Mouse (Mus musculus): ENCODE measurements around the gene Blmh.
"Not testable (repeated sequence)": the region's sequence is repeated elsewhere in the genome, so short reads cannot be mapped to it uniquely, and the experiment has no call there.

Gene Blmh

GRCm38 (mm10) chr11:76916539-76917229 is 7.9 kb upstream of the Blmh start:
- DNase-seq (ENCODE audit: low read depth, low spot score) = peak; percentile 35

DNA sequence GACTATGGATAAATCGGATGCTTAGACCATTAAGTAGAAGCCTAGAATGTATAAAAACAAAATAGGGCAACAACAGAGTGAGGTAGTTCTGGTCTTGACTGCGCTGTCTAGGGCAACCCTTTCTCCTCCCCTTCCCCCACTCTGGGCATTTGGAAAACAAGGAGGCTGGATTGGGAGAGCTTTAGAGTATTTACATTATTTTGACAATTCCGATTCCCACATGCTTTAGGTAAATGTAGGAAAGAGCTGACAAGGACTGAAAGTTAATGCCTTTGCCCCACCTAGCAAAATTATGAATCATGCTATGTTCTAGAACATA is 7.4 kb upstream of the Blmh start:
- no peak for DNase-seq (ENCODE audit: low read depth, low spot score)

DNA sequence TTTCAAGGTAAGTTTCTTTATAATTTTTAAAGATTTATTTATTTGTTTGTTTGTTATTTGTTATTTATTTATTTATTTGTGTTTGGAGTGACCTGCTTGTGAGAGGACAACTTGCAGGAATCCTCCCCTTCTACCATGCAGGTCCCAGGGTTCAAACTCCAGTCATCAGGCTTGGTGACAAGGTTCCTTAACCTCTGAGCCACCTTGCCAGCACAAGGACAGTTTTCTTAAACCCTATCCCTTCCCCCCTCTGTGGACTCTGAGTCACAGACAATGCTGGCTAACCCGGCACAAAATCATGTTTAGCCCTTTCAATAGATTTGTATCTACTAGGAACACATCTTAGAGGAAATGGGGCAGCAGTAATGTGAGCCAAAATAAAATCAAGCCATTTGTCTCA is 4.0 kb upstream of the Blmh start:
- no peak for DNase-seq (ENCODE audit: low read depth, low spot score)

- not testable (repeated sequence) for DNase-seq (ENCODE audit: low read depth, low spot score)
Observed at GRCm38 (mm10) chr11:76928586-76928985, 4.0 kb downstream of the Blmh start.

DNA sequence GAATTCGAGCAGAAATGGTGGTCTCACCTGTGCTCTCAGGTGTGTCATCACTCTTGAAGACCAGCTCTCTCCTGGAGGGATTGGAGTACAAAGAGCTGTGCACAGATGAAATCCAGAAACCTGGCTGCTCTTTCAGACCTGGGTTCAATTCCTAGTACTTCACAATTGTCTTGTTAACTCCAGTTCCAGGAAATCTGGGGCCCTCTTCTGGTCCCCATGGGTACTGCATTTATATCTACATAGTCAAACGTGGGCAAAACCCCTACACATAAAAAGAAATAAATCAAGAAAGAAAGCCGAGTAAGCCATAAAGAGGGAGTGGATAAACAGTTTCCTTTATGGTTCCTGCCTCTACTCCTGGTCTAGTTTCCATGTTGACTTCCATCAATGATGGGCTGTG is 8.6 kb downstream of the Blmh start:
- DNase-seq (ENCODE audit: low read depth, low spot score) = peak; percentile 66

GRCm38 (mm10) chr11:76936578-76936977 is 12.0 kb downstream of the Blmh start:
- no peak for DNase-seq (ENCODE audit: low read depth, low spot score)

DNA sequence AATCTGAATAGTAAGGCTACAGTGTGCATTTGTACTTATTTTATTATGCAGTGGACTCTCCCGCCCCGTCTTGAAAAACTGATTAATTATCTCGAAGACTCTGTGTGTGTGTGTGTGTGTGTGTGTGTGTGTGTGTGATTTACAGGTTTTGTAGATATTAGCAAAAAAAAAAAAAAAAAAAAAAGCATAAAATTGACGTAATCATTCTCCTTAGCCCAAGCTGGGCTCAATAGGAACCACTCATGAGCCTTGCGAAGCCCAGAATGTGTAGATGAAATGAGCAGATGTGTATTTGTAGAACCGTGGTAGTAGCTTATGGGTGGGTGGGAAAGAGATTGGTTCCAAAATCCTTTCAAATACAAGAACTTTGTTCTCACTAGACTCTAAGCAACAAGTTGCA is 20.2 kb downstream of the Blmh start:
- DNase-seq (ENCODE audit: low read depth, low spot score) = no peak

GRCm38 (mm10) chr11:76945386-76946202 is 21.0 kb downstream of the Blmh start:
- peak; percentile 94 for DNase-seq (ENCODE audit: low read depth, low spot score)

GRCm38 (mm10) chr11:76946203-76946585 is 21.6 kb downstream of the Blmh start:
- DNase-seq (ENCODE audit: low read depth, low spot score) = no peak

GRCm38 (mm10) chr11:76953536-76953935 is 28.9 kb downstream of the Blmh start:
- DNase-seq (ENCODE audit: low read depth, low spot score) = no peak

DNA sequence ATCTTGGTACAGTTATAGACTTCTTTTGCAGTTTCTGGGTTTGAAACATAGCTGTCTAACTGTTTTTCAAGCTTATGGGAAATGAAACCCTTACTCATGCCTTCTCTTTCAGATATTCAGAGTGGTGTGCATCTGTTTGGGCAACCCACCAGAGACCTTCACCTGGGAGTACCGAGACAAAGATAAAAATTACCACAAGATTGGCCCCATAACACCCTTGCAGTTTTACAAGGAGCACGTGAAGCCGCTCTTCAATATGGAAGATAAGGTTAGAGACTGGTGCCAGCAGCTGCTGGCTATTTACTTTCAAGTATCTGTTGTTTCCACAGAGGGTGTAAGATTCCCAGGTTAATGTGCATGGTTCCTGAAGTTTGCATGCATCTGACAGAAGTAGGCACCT is 41.1 kb downstream of the Blmh start:
- DNase-seq (ENCODE audit: low read depth, low spot score) = no peak

GRCm38 (mm10) chr11:76970328-76970727 is 45.7 kb downstream of the Blmh start:
- no peak for DNase-seq (ENCODE audit: low read depth, low spot score)

DNA sequence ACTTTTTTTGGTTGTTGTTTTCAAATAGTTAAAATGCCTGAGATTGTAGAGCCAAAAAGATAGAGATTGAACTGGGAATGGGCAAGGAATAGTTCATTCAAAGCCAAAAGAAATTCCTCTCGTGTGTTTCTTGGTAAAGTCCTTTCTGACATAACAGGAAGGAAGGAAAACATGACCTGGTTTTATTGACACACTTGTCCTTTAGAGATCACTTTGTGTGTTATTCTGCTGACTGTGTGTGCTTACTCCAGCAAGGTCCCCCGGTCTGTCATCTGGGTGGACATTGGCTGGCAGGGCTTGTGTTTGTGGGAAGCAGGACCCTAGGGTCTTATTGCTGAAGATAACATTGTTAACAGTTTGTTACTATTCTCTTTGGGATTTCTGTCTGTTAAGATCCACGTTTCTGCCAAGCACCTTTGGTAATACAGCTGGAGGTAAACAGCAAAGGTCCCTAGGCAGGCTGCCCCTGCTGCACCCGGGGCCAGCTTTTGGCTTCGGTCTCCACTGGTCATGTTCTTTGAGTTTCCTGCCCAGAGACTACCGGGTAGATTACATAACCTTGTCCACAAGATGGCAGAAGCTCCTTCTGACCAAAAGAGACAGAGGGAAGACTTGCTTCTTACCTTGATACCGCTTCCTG is 50.2 kb downstream of the Blmh start:
- DNase-seq (ENCODE audit: low read depth, low spot score) = no peak

DNA sequence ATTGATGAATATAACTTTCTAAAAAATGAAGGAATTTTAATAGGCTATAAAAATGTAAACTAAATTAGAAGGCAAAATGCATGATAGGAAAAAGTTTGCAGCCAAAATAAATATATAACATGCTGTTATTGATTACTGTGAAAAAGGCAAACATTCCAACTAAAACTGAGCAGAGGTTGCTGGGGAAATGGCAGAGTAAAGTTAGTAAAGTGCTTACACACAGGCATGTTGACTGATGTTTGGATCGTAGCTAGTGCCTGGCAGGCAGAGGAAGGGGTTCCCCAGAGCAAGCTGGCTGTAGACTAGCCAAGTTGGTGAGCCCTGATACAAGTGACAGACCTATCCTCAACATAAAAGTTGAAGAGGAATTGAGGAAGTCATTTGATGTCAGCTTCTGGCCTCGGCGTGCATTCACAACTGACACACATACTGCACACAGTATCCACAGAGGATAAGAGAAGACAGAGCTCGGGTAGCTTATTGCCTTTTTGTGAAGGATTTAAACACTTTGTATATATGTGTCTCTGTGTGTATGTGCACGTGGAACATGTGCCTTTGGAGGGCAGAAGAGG is 57.0 kb downstream of the Blmh start:
- DNase-seq (ENCODE audit: low read depth, low spot score) = no peak

DNA sequence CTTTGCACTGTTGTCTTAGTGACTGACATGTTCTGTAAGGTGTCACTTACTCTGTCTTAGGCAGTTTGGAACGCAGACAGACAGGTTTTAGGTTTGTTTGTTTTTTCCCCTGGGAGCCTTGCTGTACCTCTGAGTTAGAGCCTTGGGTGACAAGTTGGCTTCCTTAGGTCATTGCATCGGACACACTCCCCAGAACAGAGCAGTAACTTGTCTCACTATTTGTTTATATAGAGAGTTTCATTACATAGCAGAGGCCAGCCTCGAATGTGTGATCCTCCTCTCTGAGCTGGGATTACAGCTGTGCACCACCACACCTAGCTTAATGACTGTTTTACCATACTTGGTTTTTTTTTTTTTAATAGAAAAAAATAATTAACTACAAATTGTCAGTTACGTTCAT is 57.8 kb downstream of the Blmh start:
- no peak for DNase-seq (ENCODE audit: low read depth, low spot score)

DNA sequence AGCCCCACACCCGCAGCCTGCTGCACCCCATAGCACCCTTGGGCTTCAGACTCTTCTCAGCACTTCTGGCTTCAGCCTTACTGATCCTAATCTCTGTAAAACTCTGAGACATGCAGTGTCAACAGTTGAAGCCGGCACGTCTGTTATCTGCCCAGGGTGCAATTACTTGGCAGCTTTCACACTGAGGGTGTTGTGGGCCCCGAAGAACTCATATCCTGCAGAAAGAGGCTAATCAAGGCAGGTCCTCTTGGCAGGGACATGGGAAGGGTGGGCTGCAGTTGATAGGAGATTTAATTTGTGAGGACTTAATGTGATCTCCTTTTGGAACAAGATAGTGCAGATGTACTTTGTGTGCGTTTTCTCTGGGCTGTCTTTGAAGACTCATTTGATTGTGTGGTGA is 59.0 kb downstream of the Blmh start:
- DNase-seq (ENCODE audit: low read depth, low spot score) = no peak

DNA sequence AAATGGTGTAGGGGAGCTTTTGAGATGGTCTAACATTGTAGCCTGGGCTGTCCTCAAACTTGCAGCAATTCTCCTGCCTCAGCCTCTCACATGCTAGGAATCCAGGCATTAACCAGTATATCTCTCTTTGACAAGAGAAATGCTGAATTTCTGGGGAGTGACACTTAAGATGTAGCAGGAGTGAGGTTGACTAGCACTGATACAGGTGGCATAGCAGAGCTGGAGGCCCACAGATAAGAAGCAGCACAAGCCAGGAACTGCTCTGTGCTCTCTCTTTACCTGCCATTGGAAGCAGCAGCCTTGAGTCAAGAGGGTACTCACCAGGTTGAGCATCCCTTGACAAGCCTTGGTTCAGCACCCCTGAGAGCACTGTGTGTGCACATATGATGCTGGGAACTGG is 59.6 kb downstream of the Blmh start:
- no peak for DNase-seq (ENCODE audit: low read depth, low spot score)

- DNase-seq (ENCODE audit: low read depth, low spot score) = no peak
Observed at GRCm38 (mm10) chr11:76990839-76991238, 66.2 kb downstream of the Blmh start.

DNA sequence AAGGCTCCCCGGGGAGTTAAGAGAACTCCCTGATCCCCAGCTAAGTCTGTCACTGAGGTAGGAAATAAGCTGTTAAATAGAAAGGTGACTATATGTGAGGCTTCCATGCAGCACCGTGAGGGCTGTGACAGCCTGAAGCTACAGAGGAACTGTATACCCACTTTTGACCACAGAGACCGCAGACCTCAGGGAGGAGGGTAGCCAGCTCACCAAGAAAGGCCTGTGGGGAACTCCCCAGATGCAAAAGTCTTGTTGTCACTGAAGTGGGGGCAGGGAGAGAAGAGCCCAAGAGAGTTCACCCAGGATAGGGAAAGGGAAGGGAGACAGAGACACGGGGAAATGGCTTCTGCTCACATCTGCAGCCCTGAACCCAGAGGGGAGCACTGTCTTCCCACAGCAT is 68.3 kb downstream of the Blmh start:
- no peak for DNase-seq (ENCODE audit: low read depth, low spot score)

DNA sequence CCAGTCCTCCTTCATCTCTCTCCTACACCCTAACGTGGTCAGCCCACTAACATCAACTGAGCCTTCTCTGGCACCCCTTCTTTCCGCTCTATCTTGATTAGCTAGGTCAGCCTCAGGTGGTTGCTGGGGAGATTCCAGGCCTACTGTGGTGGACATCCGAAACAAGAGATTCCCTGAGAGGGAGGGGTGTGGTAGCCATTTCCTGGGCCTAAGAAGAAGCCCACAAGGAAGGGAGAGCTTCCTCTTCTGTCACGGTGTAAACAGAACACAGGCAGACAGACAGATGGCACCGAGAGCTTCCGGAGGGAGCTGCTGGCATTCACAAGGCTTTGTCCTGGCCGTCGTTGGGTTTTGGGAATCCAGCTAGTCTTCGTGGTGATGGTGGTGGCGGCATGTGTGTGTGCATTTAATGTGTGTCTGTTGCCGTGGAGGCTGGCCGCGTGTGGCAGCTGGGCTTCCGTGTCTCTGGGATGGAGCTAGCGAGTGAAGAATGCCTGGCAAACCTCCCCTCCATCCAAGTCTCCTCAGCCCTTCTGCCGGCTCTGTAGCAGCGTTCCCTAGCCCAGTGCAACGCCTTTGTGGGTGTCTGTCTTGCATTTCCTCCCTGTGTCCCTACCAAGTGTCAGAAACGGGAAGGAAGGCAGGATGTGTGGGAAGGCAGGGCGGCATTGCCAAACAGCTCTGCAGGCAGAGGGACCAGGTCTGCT is 71.5 kb downstream of the Blmh start:
- DNase-seq (ENCODE audit: low read depth, low spot score) = no peak

GRCm38 (mm10) chr11:76997305-76997704 is 72.7 kb downstream of the Blmh start:
- DNase-seq (ENCODE audit: low read depth, low spot score) = peak; percentile 84

Data from ZHBTc4 (cell line).